Mouse (Mus musculus): ENCODE data around the gene Lypd4. TPM values are rescaled to one million over a fixed set of nuclear protein-coding genes. Genes with fewer than 3 reads are reported as not detected.
"Not testable (repeated sequence)": the region's sequence is repeated elsewhere in the genome, so short reads cannot be mapped to it uniquely, and the experiment has no call there.

Lypd4 gene
- polyA plus RNA-seq, 1 experiment from 2014 or later: not detected

- H3K4me3 ChIP-seq (ENCODE audit: low read depth, low read length): no peak overlapping the region
- peak; percentile 44 for DNase-seq (ENCODE audit: low spot score)
- ATAC-seq (ENCODE audit: low FRiP score): peak; percentile 40; the same call in 1 of the 2 replicates
- no peaks in the 10 kb centered on the region for H3K36me3 ChIP-seq (ENCODE audit: control insufficient read depth, insufficient read depth, low read length)
- no peaks in the 10 kb centered on the region for H3K4me1 ChIP-seq (replicated peaks; ENCODE audit: control insufficient read depth, insufficient read depth, low read length)
- no peak overlapping the region for H3K27ac ChIP-seq (ENCODE audit: low read depth, low read length)
- no peaks in the 10 kb centered on the region for H3K27me3 ChIP-seq (ENCODE audit: control insufficient read depth, insufficient read depth, low read length)
- H3K9ac ChIP-seq (ENCODE audit: low read depth, low read length): no peak overlapping the region
- H3K4me2 ChIP-seq (replicated peaks; ENCODE audit: low read depth, low read length): no peak overlapping the region
- WGBS: 5% methylated on average over 6 of the region's 6 CpGs
- H3K9me3 ChIP-seq (ENCODE audit: control insufficient read depth, low read length): no peaks in the 10 kb centered on the region
Measured at GRCm38 (mm10) chr7:24845713-24846112, 24.0 kb downstream of the Lypd4 start.

GRCm38 (mm10) chr7:24845181-24845580 is 24.6 kb downstream of the Lypd4 start:
- H3K27me3 ChIP-seq (ENCODE audit: control insufficient read depth, insufficient read depth, low read length): no peaks in the 10 kb centered on the region
- H3K9me3 ChIP-seq (ENCODE audit: control insufficient read depth, low read length): no peaks in the 10 kb centered on the region
- DNase-seq (ENCODE audit: low spot score) (no peak), ATAC-seq (ENCODE audit: low FRiP score) (no peak)
- H3K9ac ChIP-seq (ENCODE audit: low read depth, low read length): no peak overlapping the region
- H3K36me3 ChIP-seq (ENCODE audit: control insufficient read depth, insufficient read depth, low read length): no peaks in the 10 kb centered on the region
- 81% methylated on average over 9 of the region's 9 CpGs for WGBS
- no peak overlapping the region for H3K27ac ChIP-seq (ENCODE audit: low read depth, low read length)
- H3K4me1 ChIP-seq (replicated peaks; ENCODE audit: control insufficient read depth, insufficient read depth, low read length): no peaks in the 10 kb centered on the region
- no peak overlapping the region for H3K4me2 ChIP-seq (replicated peaks; ENCODE audit: low read depth, low read length)
- no peak overlapping the region for H3K4me3 ChIP-seq (ENCODE audit: low read depth, low read length)

- no peak overlapping the region for H3K4me2 ChIP-seq (replicated peaks; ENCODE audit: low read depth, low read length)
- no peaks in the 10 kb centered on the region for H3K27me3 ChIP-seq (ENCODE audit: control insufficient read depth, insufficient read depth, low read length)
- no peaks in the 10 kb centered on the region for H3K4me1 ChIP-seq (replicated peaks; ENCODE audit: control insufficient read depth, insufficient read depth, low read length)
- H3K27ac ChIP-seq (ENCODE audit: low read depth, low read length): no peak overlapping the region
- H3K9ac ChIP-seq (ENCODE audit: low read depth, low read length): no peak overlapping the region
- DNase-seq (ENCODE audit: low spot score) (no peak), ATAC-seq (ENCODE audit: low FRiP score) (no peak)
- WGBS: 42% methylated on average over 5 of the region's 5 CpGs
- H3K36me3 ChIP-seq (ENCODE audit: control insufficient read depth, insufficient read depth, low read length): no peaks in the 10 kb centered on the region
- H3K9me3 ChIP-seq (ENCODE audit: control insufficient read depth, low read length): no peaks in the 10 kb centered on the region
- H3K4me3 ChIP-seq (ENCODE audit: low read depth, low read length): no peak overlapping the region
Measured at GRCm38 (mm10) chr7:24844144-24844543, 25.6 kb downstream of the Lypd4 start.

GRCm38 (mm10) chr7:24841009-24841408 is 28.7 kb downstream of the Lypd4 start:
- no peak overlapping the region for H3K4me2 ChIP-seq (replicated peaks; ENCODE audit: low read depth, low read length)
- H3K36me3 ChIP-seq (ENCODE audit: control insufficient read depth, insufficient read depth, low read length): no peaks in the 10 kb centered on the region
- no peaks in the 10 kb centered on the region for H3K9me3 ChIP-seq (ENCODE audit: control insufficient read depth, low read length)
- no peak overlapping the region for H3K9ac ChIP-seq (ENCODE audit: low read depth, low read length)
- H3K4me1 ChIP-seq (replicated peaks; ENCODE audit: control insufficient read depth, insufficient read depth, low read length): no peaks in the 10 kb centered on the region
- ATAC-seq (ENCODE audit: low FRiP score): no peak
- 88% methylated on average over 4 of the region's 4 CpGs for WGBS
- H3K27me3 ChIP-seq (ENCODE audit: control insufficient read depth, insufficient read depth, low read length): no peaks in the 10 kb centered on the region
- no peak for DNase-seq (ENCODE audit: low spot score)
- no peak overlapping the region for H3K4me3 ChIP-seq (ENCODE audit: low read depth, low read length)
- no peak overlapping the region for H3K27ac ChIP-seq (ENCODE audit: low read depth, low read length)

GRCm38 (mm10) chr7:24840331-24840730 is 29.4 kb downstream of the Lypd4 start:
- H3K4me3 ChIP-seq (ENCODE audit: low read depth, low read length): no peak overlapping the region
- no peak overlapping the region for H3K27ac ChIP-seq (ENCODE audit: low read depth, low read length)
- H3K36me3 ChIP-seq (ENCODE audit: control insufficient read depth, insufficient read depth, low read length): no peaks in the 10 kb centered on the region
- no peaks in the 10 kb centered on the region for H3K4me1 ChIP-seq (replicated peaks; ENCODE audit: control insufficient read depth, insufficient read depth, low read length)
- no peak for ATAC-seq (ENCODE audit: low FRiP score)
- H3K9me3 ChIP-seq (ENCODE audit: control insufficient read depth, low read length): no peaks in the 10 kb centered on the region
- 62% methylated on average over 3 of the region's 3 CpGs for WGBS
- no peak overlapping the region for H3K4me2 ChIP-seq (replicated peaks; ENCODE audit: low read depth, low read length)
- no peak overlapping the region for H3K9ac ChIP-seq (ENCODE audit: low read depth, low read length)
- DNase-seq (ENCODE audit: low spot score): no peak
- H3K27me3 ChIP-seq (ENCODE audit: control insufficient read depth, insufficient read depth, low read length): no peaks in the 10 kb centered on the region

- no peak overlapping the region for H3K27ac ChIP-seq (ENCODE audit: low read depth, low read length)
- no peaks in the 10 kb centered on the region for H3K36me3 ChIP-seq (ENCODE audit: control insufficient read depth, insufficient read depth, low read length)
- 77% methylated on average over 8 of the region's 8 CpGs for WGBS
- ATAC-seq (ENCODE audit: low FRiP score) (no peak), DNase-seq (ENCODE audit: low spot score) (no peak)
- H3K4me3 ChIP-seq (ENCODE audit: low read depth, low read length): no peak overlapping the region
- no peak overlapping the region for H3K9ac ChIP-seq (ENCODE audit: low read depth, low read length)
- H3K4me1 ChIP-seq (replicated peaks; ENCODE audit: control insufficient read depth, insufficient read depth, low read length): no peaks in the 10 kb centered on the region
- H3K27me3 ChIP-seq (ENCODE audit: control insufficient read depth, insufficient read depth, low read length): no peaks in the 10 kb centered on the region
- H3K9me3 ChIP-seq (ENCODE audit: control insufficient read depth, low read length): no peaks in the 10 kb centered on the region
- no peak overlapping the region for H3K4me2 ChIP-seq (replicated peaks; ENCODE audit: low read depth, low read length)
Measured at GRCm38 (mm10) chr7:24839410-24839808, 30.3 kb downstream of the Lypd4 start.

- H3K4me2 ChIP-seq (replicated peaks; ENCODE audit: low read depth, low read length); H3K27ac ChIP-seq (ENCODE audit: low read depth, low read length); H3K4me3 ChIP-seq (ENCODE audit: low read depth, low read length); H3K27me3 ChIP-seq (ENCODE audit: control insufficient read depth, insufficient read depth, low read length); H3K9ac ChIP-seq (ENCODE audit: low read depth, low read length); DNase-seq (ENCODE audit: low spot score); H3K9me3 ChIP-seq (ENCODE audit: control insufficient read depth, low read length); H3K4me1 ChIP-seq (replicated peaks; ENCODE audit: control insufficient read depth, insufficient read depth, low read length); H3K36me3 ChIP-seq (ENCODE audit: control insufficient read depth, insufficient read depth, low read length); ATAC-seq (ENCODE audit: low FRiP score): not testable (repeated sequence)
- 66% methylated on average over 11 of the region's 13 CpGs for WGBS
Measured at GRCm38 (mm10) chr7:24838732-24839409, 30.9 kb downstream of the Lypd4 start.

- DNase-seq (ENCODE audit: low spot score): no peak
- no peak overlapping the region for H3K9ac ChIP-seq (ENCODE audit: low read depth, low read length)
- no peak overlapping the region for H3K4me3 ChIP-seq (ENCODE audit: low read depth, low read length)
- H3K9me3 ChIP-seq (ENCODE audit: control insufficient read depth, low read length): no peaks in the 10 kb centered on the region
- H3K27ac ChIP-seq (ENCODE audit: low read depth, low read length): no peak overlapping the region
- no peak for ATAC-seq (ENCODE audit: low FRiP score)
- H3K27me3 ChIP-seq (ENCODE audit: control insufficient read depth, insufficient read depth, low read length): no peaks in the 10 kb centered on the region
- no peaks in the 10 kb centered on the region for H3K4me1 ChIP-seq (replicated peaks; ENCODE audit: control insufficient read depth, insufficient read depth, low read length)
- WGBS: 88% methylated on average over 4 of the region's 4 CpGs
- no peak overlapping the region for H3K4me2 ChIP-seq (replicated peaks; ENCODE audit: low read depth, low read length)
- no peaks in the 10 kb centered on the region for H3K36me3 ChIP-seq (ENCODE audit: control insufficient read depth, insufficient read depth, low read length)
Measured at GRCm38 (mm10) chr7:24827181-24827580, 42.6 kb downstream of the Lypd4 start.

GRCm38 (mm10) chr7:24824452-24824851 is 45.3 kb downstream of the Lypd4 start:
- H3K4me3 ChIP-seq (ENCODE audit: low read depth, low read length): no peak overlapping the region
- H3K36me3 ChIP-seq (ENCODE audit: control insufficient read depth, insufficient read depth, low read length): no peaks in the 10 kb centered on the region
- H3K27me3 ChIP-seq (ENCODE audit: control insufficient read depth, insufficient read depth, low read length): no peaks in the 10 kb centered on the region
- DNase-seq (ENCODE audit: low spot score): no peak
- H3K4me1 ChIP-seq (replicated peaks; ENCODE audit: control insufficient read depth, insufficient read depth, low read length): no peaks in the 10 kb centered on the region
- H3K27ac ChIP-seq (ENCODE audit: low read depth, low read length): no peak overlapping the region
- H3K9ac ChIP-seq (ENCODE audit: low read depth, low read length): no peak overlapping the region
- H3K4me2 ChIP-seq (replicated peaks; ENCODE audit: low read depth, low read length): no peak overlapping the region
- no peaks in the 10 kb centered on the region for H3K9me3 ChIP-seq (ENCODE audit: control insufficient read depth, low read length)
- WGBS: 79% methylated on average over 7 of the region's 7 CpGs
- no peak for ATAC-seq (ENCODE audit: low FRiP score)
